Mouse (Mus musculus): ENCODE data around the gene Ifi47. TPM values are rescaled to one million over a fixed set of nuclear protein-coding genes. Genes with fewer than 3 reads are reported as not detected.
A peak's percentile ranks its signal among the peaks of the same experiment; 100 is the strongest.

The Ifi47 gene
- polyA plus RNA-seq, 3 experiments from 2014 or later, result 364 to 477 (median 416) TPM

GRCm38 (mm10) chr11:49090551-49090950 is 14.2 kb downstream of the Ifi47 start:
- ATAC-seq, result no peak

- no peak for ATAC-seq
These were observed 14.8 kb downstream of the Ifi47 start for GRCm38 (mm10) chr11:49091171-49091570.

- ATAC-seq, result no peak
These were observed 15.7 kb downstream of the Ifi47 start for GRCm38 (mm10) chr11:49092053-49092586.

GRCm38 (mm10) chr11:49092786-49093185 is 16.4 kb downstream of the Ifi47 start:
- ATAC-seq, result no peak

GRCm38 (mm10) chr11:49093861-49094660 is 17.7 kb downstream of the Ifi47 start:
- peak; percentile 74 for ATAC-seq

- no peak for ATAC-seq
These were observed 19.0 kb downstream of the Ifi47 start for GRCm38 (mm10) chr11:49095367-49095766.

- peak; percentile 70 for ATAC-seq
These were observed 24.0 kb downstream of the Ifi47 start for GRCm38 (mm10) chr11:49100409-49100808.

GRCm38 (mm10) chr11:49101500-49101899 is 25.1 kb downstream of the Ifi47 start:
- no peak for ATAC-seq

- ATAC-seq, result peak; percentile 68
These were observed 26.8 kb downstream of the Ifi47 start for GRCm38 (mm10) chr11:49103047-49103693.

- no peak for ATAC-seq
These were observed 29.4 kb downstream of the Ifi47 start for GRCm38 (mm10) chr11:49105752-49106151.

- no peak for ATAC-seq
These were observed 31.5 kb downstream of the Ifi47 start for GRCm38 (mm10) chr11:49107650-49108537.

GRCm38 (mm10) chr11:49108833-49109232 is 32.4 kb downstream of the Ifi47 start:
- peak; percentile 50 for ATAC-seq

GRCm38 (mm10) chr11:49111000-49111399 is 34.6 kb downstream of the Ifi47 start:
- ATAC-seq, result no peak

GRCm38 (mm10) chr11:49112624-49113219 is 36.3 kb downstream of the Ifi47 start:
- ATAC-seq, result no peak

- ATAC-seq, result no peak
These were observed 37.8 kb downstream of the Ifi47 start for GRCm38 (mm10) chr11:49114158-49114557.

- no peak for ATAC-seq
These were observed 38.4 kb downstream of the Ifi47 start, which contains the start of gene Olfr1396 for GRCm38 (mm10) chr11:49114774-49115173. Gene Olfr1396 (minus strand): TSS chr11:49114874.

GRCm38 (mm10) chr11:49119635-49120034 is 43.2 kb downstream of the Ifi47 start:
- no peak for ATAC-seq

- no peak for ATAC-seq
These were observed 47.8 kb downstream of the Ifi47 start for GRCm38 (mm10) chr11:49124169-49124568.

- ATAC-seq, result no peak
These were observed 65.6 kb downstream of the Ifi47 start, which contains the start of gene Olfr1395 for GRCm38 (mm10) chr11:49141974-49142373. Gene Olfr1395 (plus strand): TSS chr11:49142274.

Measured in inflammation-experienced regulatory T-cells, adult 6 months (primary cell).